Mouse (Mus musculus) kidney, embryonic 14.5 days (tissue): ENCODE data around the gene Ptpn5. TPM values are rescaled to one million over a fixed set of nuclear protein-coding genes. Genes with fewer than 3 reads are reported as not detected.

ENCODE experiments used
- ATAC-seq: fragments of 200-750 bp; cut with Nextera tagmentation; 2 replicates; pipeline ENCODE4 v1.8.0; 2017; ENCODE audit warnings: moderate number of reproducible peaks, mild to moderate bottlenecking, moderate TSS enrichment, moderate library complexity; ENCODE audit not compliant: low FRiP score, low TSS enrichment
- H3K27ac ChIP-seq: fragments of 300-500 bp; sonication (generic); 2 replicates; pipeline ENCODE4 v1.5.1; 2014; ENCODE audit warnings: low read depth, mild to moderate bottlenecking, low read length, moderate library complexity, mixed read lengths
- H3K27me3 ChIP-seq: fragments of 300-500 bp; sonication (generic); 2 replicates; pipeline ENCODE4 v1.6.1; 2014; ENCODE audit warnings: mild to moderate bottlenecking, low read length; ENCODE audit not compliant: control insufficient read depth, insufficient read depth
- H3K36me3 ChIP-seq: fragments of 300-500 bp; sonication (generic); 2 replicates; pipeline ENCODE4 v1.6.1; 2014; ENCODE audit warnings: low read length, mixed read lengths; ENCODE audit not compliant: control insufficient read depth, insufficient read depth
- H3K4me1 ChIP-seq: fragments of 300-500 bp; sonication (generic); 2 replicates; pipeline ENCODE4 v1.6.1; 2014; ENCODE audit warnings: low read length, mixed read lengths; ENCODE audit not compliant: control insufficient read depth, insufficient read depth
- H3K4me2 ChIP-seq: fragments of 300-500 bp; sonication (generic); replicated peaks from 2 replicates; pipeline ENCODE4 v1.6.1; 2014; ENCODE audit warnings: low read depth, mild to moderate bottlenecking, low read length
- H3K4me3 ChIP-seq: fragments of 300-500 bp; sonication (generic); 2 replicates; pipeline ENCODE4 v1.5.1; 2014; ENCODE audit warnings: mild to moderate bottlenecking, low read length
- H3K9ac ChIP-seq: fragments of 300-500 bp; sonication (generic); 2 replicates; pipeline ENCODE4 v1.6.1; 2014; ENCODE audit warnings: low read depth, mild to moderate bottlenecking, low read length, moderate library complexity
- H3K9me3 ChIP-seq: fragments of 300-500 bp; sonication (generic); 2 replicates; pipeline ENCODE4 v1.6.1; 2016; ENCODE audit warnings: low read length; ENCODE audit not compliant: control insufficient read depth
- WGBS: fragments of 180-500 bp; shearing (Covaris S2); extraction: QIAGEN DNeasy Blood & Tissue Kit; methylation state at CpG from one replicate; pipeline ENCODE4 v1.1.7; 2014; 5-methylcytosine and 5-hydroxymethylcytosine counted together
- polyA plus RNA-seq: library from polyadenylated mRNA; unstranded; fragments of >200 nt; fragmentation: Nextera tagmentation; extraction: Ambion mirVana; gene quantifications from 2 replicates; pipeline ENCODE4 v1.2.1, GENCODE M21; 2014

Ptpn5 gene
- polyA plus RNA-seq, 1 experiment from 2014 or later: 0.57 TPM

DNA sequence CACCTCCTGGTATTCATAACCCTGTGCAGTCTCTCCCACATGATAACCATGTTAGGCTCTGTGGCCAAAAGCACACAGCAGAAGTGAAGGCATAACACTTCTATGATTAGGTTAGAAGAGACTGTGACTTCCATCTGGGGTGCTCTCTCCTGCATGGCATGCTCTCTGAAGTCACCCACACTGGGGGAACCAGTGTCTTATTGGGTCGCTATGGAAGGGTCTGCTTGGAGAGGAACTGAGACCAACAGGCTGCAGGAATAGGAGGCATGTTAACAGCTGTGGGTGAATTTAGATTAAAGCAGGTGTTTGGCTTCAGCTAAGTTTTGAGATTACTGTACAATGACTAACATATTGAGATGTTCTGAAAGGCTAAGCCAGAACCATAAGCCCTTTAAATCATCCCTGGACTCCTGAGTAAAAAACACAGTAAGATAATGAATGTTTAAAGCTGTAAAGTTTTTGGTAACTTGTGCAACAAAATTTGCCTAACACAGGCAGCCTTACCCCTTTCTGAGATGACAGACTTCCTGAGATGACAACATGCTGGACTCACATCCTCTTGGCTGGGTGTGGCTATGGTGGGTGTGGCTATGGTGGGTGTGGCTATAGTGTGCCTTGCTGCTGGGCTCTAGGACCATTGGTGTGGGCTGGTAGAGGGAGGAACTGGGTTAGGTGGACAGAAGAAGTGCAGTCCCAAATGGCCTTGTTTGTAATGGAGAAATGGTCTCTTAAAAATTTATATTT is 29.6 kb downstream of the Ptpn5 start:
- 73% methylated on average over 1 of the region's 1 CpGs for WGBS
- Histone ChIP-seq H3K9me3 (no peaks in the 10 kb centered on the region), H3K4me2 (no peak overlapping the region), H3K4me1 (no peaks in the 10 kb centered on the region), H3K4me3 (no peak overlapping the region), H3K27ac (no peak overlapping the region), H3K27me3 (no peaks in the 10 kb centered on the region), H3K36me3 (no peaks in the 10 kb centered on the region), H3K9ac (no peak overlapping the region)
- ATAC-seq: no peak

DNA sequence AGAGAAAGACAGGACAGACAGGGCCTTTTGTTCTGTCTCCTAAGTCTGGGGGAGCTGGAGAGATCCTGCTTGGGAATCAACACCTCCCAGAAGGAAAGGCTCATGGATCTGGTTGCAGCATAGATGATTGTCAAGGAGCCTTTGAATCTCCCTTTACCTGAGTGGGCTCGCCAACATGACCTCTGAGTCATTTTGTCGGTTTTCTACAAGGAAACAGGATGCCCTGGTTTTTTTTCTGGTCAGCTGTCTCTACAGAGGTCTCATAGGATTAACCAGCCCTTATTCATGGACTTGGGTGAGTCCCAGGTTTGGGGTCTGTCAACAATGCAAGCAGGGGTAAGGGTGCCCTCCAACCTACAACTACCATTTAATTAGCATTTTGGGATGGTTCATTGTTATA is 30.5 kb downstream of the Ptpn5 start:
- no peak for ATAC-seq
- WGBS: 49% methylated on average over 2 of the region's 2 CpGs
- Histone ChIP-seq H3K9me3 (no peaks in the 10 kb centered on the region), H3K9ac (no peak overlapping the region), H3K27ac (no peak overlapping the region), H3K4me3 (no peak overlapping the region), H3K27me3 (no peaks in the 10 kb centered on the region), H3K4me2 (no peak overlapping the region), H3K36me3 (no peaks in the 10 kb centered on the region), H3K4me1 (no peaks in the 10 kb centered on the region)

DNA sequence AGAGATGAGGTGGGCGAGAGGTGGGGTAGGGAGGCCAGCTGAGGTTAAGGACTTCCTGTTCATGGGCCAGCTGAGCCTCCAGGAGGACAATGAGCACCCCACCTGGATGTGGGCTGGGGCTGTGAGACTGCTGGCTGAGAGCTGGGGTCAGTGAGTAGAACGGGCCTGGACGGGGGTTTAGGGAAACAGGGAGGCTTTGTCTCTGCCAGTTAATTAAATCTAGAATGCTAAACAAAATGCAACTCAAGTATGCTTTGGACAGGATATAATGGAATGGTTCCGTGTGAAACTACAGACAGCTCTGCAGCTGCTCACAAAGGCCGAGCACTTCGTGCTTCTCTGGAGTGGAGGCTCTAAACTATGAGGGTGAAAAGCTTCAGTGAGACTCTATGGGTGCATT is 32.9 kb downstream of the Ptpn5 start:
- Histone ChIP-seq H3K4me1 (no peaks in the 10 kb centered on the region), H3K27ac (no peak overlapping the region), H3K9ac (no peak overlapping the region), H3K4me3 (no peak overlapping the region), H3K4me2 (no peak overlapping the region), H3K9me3 (no peaks in the 10 kb centered on the region), H3K36me3 (no peaks in the 10 kb centered on the region), H3K27me3 (no peaks in the 10 kb centered on the region)
- ATAC-seq: no peak
- 75% methylated on average over 6 of the region's 6 CpGs for WGBS

- Histone ChIP-seq H3K9me3 (no peaks in the 10 kb centered on the region), H3K27ac (no peak overlapping the region), H3K36me3 (no peaks in the 10 kb centered on the region), H3K4me1 (no peaks in the 10 kb centered on the region), H3K9ac (no peak overlapping the region), H3K27me3 (no peaks in the 10 kb centered on the region), H3K4me2 (no peak overlapping the region), H3K4me3 (no peak overlapping the region)
- WGBS: 86% methylated on average over 7 of the region's 7 CpGs
- ATAC-seq: no peak
These were observed 34.2 kb downstream of the Ptpn5 start for GRCm38 (mm10) chr7:47099306-47099705.

DNA sequence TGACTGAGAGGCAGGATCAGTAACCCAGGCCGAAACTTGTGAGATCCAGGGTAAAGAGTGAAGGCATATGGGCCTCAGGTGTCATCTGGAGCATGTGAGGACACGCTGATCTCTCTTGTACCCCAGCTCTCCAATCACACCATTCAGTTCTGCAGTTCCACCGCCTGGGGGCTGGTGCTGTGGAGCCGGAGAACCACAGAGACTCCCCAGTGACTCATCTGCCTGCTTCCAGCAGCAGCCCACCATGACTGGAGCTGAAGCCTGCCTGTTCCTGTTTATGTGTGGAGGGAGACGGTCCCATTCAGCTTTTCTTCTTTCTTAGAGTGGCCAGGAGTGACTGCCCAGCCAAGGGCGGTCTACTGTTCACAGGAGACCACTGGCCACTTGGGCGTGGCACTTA is 35.4 kb downstream of the Ptpn5 start:
- no peaks in the 10 kb centered on the region for H3K4me1 ChIP-seq
- H3K4me2 ChIP-seq: no peak overlapping the region
- no peaks in the 10 kb centered on the region for H3K36me3 ChIP-seq
- H3K9ac ChIP-seq: no peak overlapping the region
- H3K27ac ChIP-seq: no peak overlapping the region
- 71% methylated on average over 7 of the region's 7 CpGs for WGBS
- H3K27me3 ChIP-seq: no peaks in the 10 kb centered on the region
- no peaks in the 10 kb centered on the region for H3K9me3 ChIP-seq
- no peak overlapping the region for H3K4me3 ChIP-seq
- no peak for ATAC-seq

GRCm38 (mm10) chr7:47094969-47095368 is 38.5 kb downstream of the Ptpn5 start:
- Histone ChIP-seq H3K9me3 (no peaks in the 10 kb centered on the region), H3K27ac (no peak overlapping the region), H3K9ac (no peak overlapping the region), H3K36me3 (no peaks in the 10 kb centered on the region), H3K4me1 (no peaks in the 10 kb centered on the region), H3K4me2 (no peak overlapping the region), H3K27me3 (no peaks in the 10 kb centered on the region), H3K4me3 (no peak overlapping the region)
- ATAC-seq: no peak
- WGBS: 70% methylated on average over 2 of the region's 2 CpGs

- no peak for ATAC-seq
- no peaks in the 10 kb centered on the region for H3K9me3 ChIP-seq
- H3K27ac ChIP-seq: no peak overlapping the region
These were observed 39.5 kb downstream of the Ptpn5 start for GRCm38 (mm10) chr7:47093935-47094334.

DNA sequence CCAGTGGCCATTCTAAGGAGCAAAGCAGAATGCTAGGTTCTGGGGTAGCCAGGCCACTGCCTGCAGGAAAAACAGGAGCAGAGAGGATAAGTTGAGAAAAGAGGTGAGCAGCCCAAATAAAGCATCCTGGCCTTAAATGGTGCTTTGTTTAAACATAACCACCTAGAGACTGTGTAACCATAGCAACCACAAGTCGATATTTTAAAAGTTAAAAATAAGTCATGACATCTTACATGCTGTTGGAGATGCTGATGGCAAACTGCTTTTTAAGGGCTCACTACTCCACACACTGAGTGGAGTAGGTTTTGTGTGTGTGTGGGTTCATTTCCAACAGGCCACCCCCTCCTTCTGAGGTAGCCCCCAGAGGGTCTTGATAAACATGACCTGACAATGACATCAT is 48.4 kb downstream of the Ptpn5 start:
- H3K4me2 ChIP-seq: no peak overlapping the region
- no peaks in the 10 kb centered on the region for H3K36me3 ChIP-seq
- no peaks in the 10 kb centered on the region for H3K9me3 ChIP-seq
- ATAC-seq: no peak
- no peaks in the 10 kb centered on the region for H3K27me3 ChIP-seq
- H3K4me1 ChIP-seq: no peaks in the 10 kb centered on the region
- H3K27ac ChIP-seq: no peak overlapping the region
- 85% methylated on average over 1 of the region's 1 CpGs for WGBS
- no peak overlapping the region for H3K9ac ChIP-seq
- H3K4me3 ChIP-seq: no peak overlapping the region

More at GRCm38 (mm10) chr7:47093935-47094334, 39.5 kb downstream of the Ptpn5 start:
- no peaks in the 10 kb centered on the region for H3K36me3 ChIP-seq
- no peak overlapping the region for H3K4me3 ChIP-seq
- H3K27me3 ChIP-seq: no peaks in the 10 kb centered on the region
- no peaks in the 10 kb centered on the region for H3K4me1 ChIP-seq
- 63% methylated on average over 5 of the region's 5 CpGs for WGBS
- H3K4me2 ChIP-seq: no peak overlapping the region
- H3K9ac ChIP-seq: no peak overlapping the region

GRCm38 (mm10) chr7:47081277-47081676 is 52.2 kb downstream of the Ptpn5 start:
- Histone ChIP-seq H3K4me1 (no peaks in the 10 kb centered on the region), H3K9me3 (no peaks in the 10 kb centered on the region), H3K4me2 (no peak overlapping the region), H3K27ac (no peak overlapping the region), H3K36me3 (no peaks in the 10 kb centered on the region), H3K27me3 (no peaks in the 10 kb centered on the region), H3K9ac (no peak overlapping the region), H3K4me3 (no peak overlapping the region)
- peak; percentile 67 for ATAC-seq
- 40% methylated on average over 6 of the region's 6 CpGs for WGBS
